Mouse (Mus musculus) adrenal gland, adult 2 months (tissue): ENCODE data around the gene Capn8. TPM values are rescaled to one million over a fixed set of nuclear protein-coding genes. Genes with fewer than 3 reads are reported as not detected.
"Not testable (repeated sequence)": the region's sequence is repeated elsewhere in the genome, so short reads cannot be mapped to it uniquely, and the experiment has no call there.

Source experiments
- DNase-seq: peaks from one replicate; pipeline ENCODE4 v3.0.0; 2021
- polyA plus RNA-seq: library from polyadenylated mRNA; depleted of rRNA; stranded (reverse); fragments of >200 nt; gene quantifications from 2 replicates; pipeline ENCODE4 v1.2.3, GENCODE M21; 2012
- total RNA-seq, 2 experiments: library from RNA; stranded (reverse); gene quantifications; 2 replicates each; pipeline ENCODE4 v1.2.3; 2021

Capn8 gene
- total and polyA plus RNA-seq, 3 experiments: 0.17 to 0.38 TPM; not detected in 1

- DNase-seq: peak; percentile 18
These were observed 50.7 kb downstream of the Capn8 start for GRCm38 (mm10) chr1:182615465-182615864.

GRCm38 (mm10) chr1:182618200-182618947 lies 53.6 kb downstream of the Capn8 start:
- no peak for DNase-seq

GRCm38 (mm10) chr1:182620470-182620869 lies 55.7 kb downstream of the Capn8 start:
- DNase-seq: no peak

GRCm38 (mm10) chr1:182621256-182621655 lies 56.4 kb downstream of the Capn8 start:
- peak; percentile 52 for DNase-seq

GRCm38 (mm10) chr1:182626197-182626596 lies 61.4 kb downstream of the Capn8 start:
- no peak for DNase-seq

- DNase-seq: no peak
These were observed 64.4 kb downstream of the Capn8 start for GRCm38 (mm10) chr1:182629228-182629627.

GRCm38 (mm10) chr1:182633712-182634294 lies 69.0 kb downstream of the Capn8 start:
- DNase-seq: no peak

- no peak for DNase-seq
These were observed 74.2 kb downstream of the Capn8 start for GRCm38 (mm10) chr1:182639016-182639415.

GRCm38 (mm10) chr1:182639456-182639855 lies 74.6 kb downstream of the Capn8 start:
- peak; percentile 26 for DNase-seq

GRCm38 (mm10) chr1:182640094-182640493 lies 75.3 kb downstream of the Capn8 start:
- no peak for DNase-seq

- DNase-seq: no peak
These were observed 78.0 kb downstream of the Capn8 start for GRCm38 (mm10) chr1:182642779-182643178.

- not testable (repeated sequence) for DNase-seq
These were observed 79.6 kb downstream of the Capn8 start for GRCm38 (mm10) chr1:182644418-182644817.

- DNase-seq: no peak
These were observed 80.4 kb downstream of the Capn8 start for GRCm38 (mm10) chr1:182645211-182645668.

GRCm38 (mm10) chr1:182646796-182647195 lies 82.0 kb downstream of the Capn8 start:
- DNase-seq: no peak

- peak; percentile 70 for DNase-seq
These were observed 93.0 kb downstream of the Capn8 start for GRCm38 (mm10) chr1:182657760-182658159.

- DNase-seq: no peak
These were observed 95.6 kb downstream of the Capn8 start for GRCm38 (mm10) chr1:182660365-182660764.

GRCm38 (mm10) chr1:182663671-182664070 lies 98.9 kb downstream of the Capn8 start:
- peak; percentile 38 for DNase-seq

- no peak for DNase-seq
These were observed 100.0 kb downstream of the Capn8 start for GRCm38 (mm10) chr1:182664841-182665240.

GRCm38 (mm10) chr1:182667281-182667680 lies 102.5 kb downstream of the Capn8 start:
- DNase-seq: no peak

GRCm38 (mm10) chr1:182669741-182670140 lies 104.9 kb downstream of the Capn8 start:
- DNase-seq: no peak

- peak; percentile 9 for DNase-seq
These were observed 105.9 kb downstream of the Capn8 start for GRCm38 (mm10) chr1:182670563-182671342.

- no peak for DNase-seq
These were observed 106.5 kb downstream of the Capn8 start for GRCm38 (mm10) chr1:182671343-182671624.

- no peak for DNase-seq
These were observed 110.5 kb downstream of the Capn8 start for GRCm38 (mm10) chr1:182675346-182675745.
